Mouse (Mus musculus) G1E (cell line): ENCODE measurements around the gene Rab11a.

ENCODE experiments used
- CTCF ChIP-seq: IDR thresholded peaks from 2 replicates; pipeline ENCODE4 v1.5.1; 2012; ENCODE audit warnings: low read depth, low read length, inconsistent platforms, mixed read lengths
- GATA1 ChIP-seq: IDR thresholded peaks from 2 replicates; pipeline ENCODE4 v1.6.1; 2012; ENCODE audit warnings: borderline replicate concordance, low read length, inconsistent platforms, mixed read lengths
- GATA2 ChIP-seq: IDR thresholded peaks from 2 replicates; pipeline ENCODE4 v1.6.1; 2012; ENCODE audit warnings: low read depth, low read length, inconsistent platforms, borderline replicate concordance
- POLR2AphosphoS5 ChIP-seq: IDR thresholded peaks from 2 replicates; pipeline ENCODE4 v1.6.1; 2012; ENCODE audit warnings: low read depth, low read length, inconsistent platforms; ENCODE audit not compliant: insufficient replicate concordance
- TAL1 ChIP-seq: conservative IDR thresholded peaks from 2 replicates; pipeline ENCODE4 v1.6.1; 2012; ENCODE audit warnings: low read depth, low read length, inconsistent platforms, mixed read lengths

- TF ChIP-seq CTCF (peak; percentile 70), POLR2AphosphoS5 (no peak), GATA1 (no peak), TAL1 (no peak), GATA2 (no peak)
These were observed 47.3 kb upstream of the Rab11a start for GRCm38 (mm10) chr9:64784841-64785240.
